Mouse (Mus musculus) liver, embryonic 11.5 days (tissue): ENCODE data around the gene Narfl. TPM values are rescaled to one million over a fixed set of nuclear protein-coding genes. Genes with fewer than 3 reads are reported as not detected.

Experiments
- ATAC-seq: fragments of 200-750 bp; cut with Nextera tagmentation; replicated peaks from 2 replicates; pipeline ENCODE4 v1.8.0; 2017; ENCODE audit warnings: moderate number of reproducible peaks, mild to moderate bottlenecking, moderate TSS enrichment, moderate library complexity; ENCODE audit not compliant: low FRiP score
- DNase-seq: peaks from one replicate; pipeline ENCODE4 v3.0.0-alpha.2; 2017; ENCODE audit warnings: low spot score
- H3K27ac ChIP-seq: fragments of 300-500 bp; sonication (generic); 2 replicates; pipeline ENCODE4 v1.5.1; 2014; ENCODE audit warnings: mild to moderate bottlenecking, low read depth, low read length, control low read depth
- H3K27me3 ChIP-seq: fragments of 300-500 bp; sonication (generic); replicated peaks from 2 replicates; pipeline ENCODE4 v1.6.1; 2014; ENCODE audit warnings: low read length, mixed read lengths; ENCODE audit not compliant: control insufficient read depth, insufficient read depth
- H3K36me3 ChIP-seq: fragments of 300-500 bp; sonication (generic); 2 replicates; pipeline ENCODE4 v1.6.1; 2014; ENCODE audit warnings: mild to moderate bottlenecking, low read length, moderate library complexity, mixed read lengths; ENCODE audit not compliant: control insufficient read depth, insufficient read depth
- H3K4me1 ChIP-seq: fragments of 300-500 bp; sonication (generic); replicated peaks from 2 replicates; pipeline ENCODE4 v1.6.1; 2014; ENCODE audit warnings: low read length, mixed read lengths; ENCODE audit not compliant: control insufficient read depth, insufficient read depth
- H3K4me2 ChIP-seq: fragments of 300-500 bp; sonication (generic); 2 replicates; pipeline ENCODE4 v1.6.1; 2014; ENCODE audit warnings: mild to moderate bottlenecking, control low read depth, moderate library complexity
- H3K4me3 ChIP-seq: fragments of 300-500 bp; sonication (generic); 2 replicates; pipeline ENCODE4 v1.5.1; 2014; ENCODE audit warnings: low read depth, low read length, control low read depth
- H3K9ac ChIP-seq: fragments of 300-500 bp; sonication (generic); 2 replicates; pipeline ENCODE4 v1.6.1; 2014; ENCODE audit warnings: low read depth, low read length, control low read depth
- H3K9me3 ChIP-seq: fragments of 300-500 bp; sonication (generic); 2 replicates; pipeline ENCODE4 v1.6.1; 2016; ENCODE audit warnings: low read length, inconsistent platforms, mixed read lengths; ENCODE audit not compliant: control insufficient read depth
- WGBS: fragments of 180-500 bp; shearing (Covaris S2); extraction: QIAGEN DNeasy Blood & Tissue Kit; methylation state at CpG from one replicate; pipeline ENCODE4 v1.1.7; 2014; 5-methylcytosine and 5-hydroxymethylcytosine counted together
- polyA plus RNA-seq: library from polyadenylated mRNA; unstranded; fragments of >200 nt; fragmentation: Nextera tagmentation; extraction: Ambion mirVana; gene quantifications from 2 replicates; pipeline ENCODE4 v1.2.1, GENCODE M21; 2014

Gene Narfl
- polyA plus RNA-seq, 1 experiment from 2014 or later: 29.9 TPM

- no peaks in the 10 kb centered on the region for H3K27me3 ChIP-seq
- 30% methylated on average over 19 of the region's 19 CpGs for WGBS
- peak overlapping the region; percentile 85 for H3K4me3 ChIP-seq
- ATAC-seq: no peak; the same call in 1 of the 2 replicates
- peak overlapping the region; percentile 81 for H3K9ac ChIP-seq
- H3K27ac ChIP-seq: peak overlapping the region; percentile 94
- no peaks in the 10 kb centered on the region for H3K9me3 ChIP-seq
- DNase-seq: no peak
- no peaks in the 10 kb centered on the region; the same call in 1 of the 2 replicates for H3K36me3 ChIP-seq
- peaks cover 28% of the 10 kb centered on the region for H3K4me1 ChIP-seq
- peak overlapping the region; percentile 82 for H3K4me2 ChIP-seq
Observed at GRCm38 (mm10) chr17:25791320-25791842, 17.8 kb downstream of the Narfl start.

GRCm38 (mm10) chr17:25791843-25792527, 18.4 kb downstream of the Narfl start:
- Histone ChIP-seq H3K9me3 (no peaks in the 10 kb centered on the region), H3K4me1 (peaks cover 28% of the 10 kb centered on the region), H3K27ac (peak overlapping the region; percentile 94), H3K4me3 (peak overlapping the region; percentile 85), H3K27me3 (no peaks in the 10 kb centered on the region), H3K36me3 (no peaks in the 10 kb centered on the region; the same call in 1 of the 2 replicates), H3K4me2 (peak overlapping the region; percentile 82), H3K9ac (peak overlapping the region; percentile 81)
- DNase-seq: peak; percentile 86
- under 1% methylated on average over 45 of the region's 45 CpGs for WGBS
- ATAC-seq: peak; percentile 69

GRCm38 (mm10) chr17:25792615-25793014, 19.0 kb downstream of the Narfl start, which contains the start of gene Fam173a:
Fam173a (minus strand) TSS chr17:25792901.
- WGBS: 1% methylated on average over 14 of the region's 14 CpGs

GRCm38 (mm10) chr17:25794197-25794596, 20.6 kb downstream of the Narfl start:
- H3K4me1 ChIP-seq: peaks cover 33% of the 10 kb centered on the region
- 90% methylated on average over 13 of the region's 13 CpGs for WGBS
- DNase-seq: no peak

More at GRCm38 (mm10) chr17:25792615-25793014, 19.0 kb downstream of the Narfl start, which contains the start of gene Fam173a:
- Histone ChIP-seq H3K9ac (peak within 1 kb of the TSS; percentile 81), H3K4me3 (peak within 1 kb of the TSS; percentile 85), H3K27ac (peak within 1 kb of the TSS; percentile 94), H3K4me2 (peak within 1 kb of the TSS; percentile 82), H3K36me3 (no peaks in the 10 kb centered on the region; the same call in 1 of the 2 replicates), H3K9me3 (no peaks in the 10 kb centered on the region), H3K4me1 (peaks cover 32% of the 10 kb centered on the region), H3K27me3 (no peaks in the 10 kb centered on the region)
- DNase-seq: peak; percentile 71
- ATAC-seq: peak; percentile 46; the same call in 1 of the 2 replicates

GRCm38 (mm10) chr17:25794998-25795397, 21.4 kb downstream of the Narfl start:
- peaks cover 33% of the 10 kb centered on the region for H3K4me1 ChIP-seq
- WGBS: 87% methylated on average over 17 of the region's 17 CpGs
- H3K9me3 ChIP-seq: no peaks in the 10 kb centered on the region
- H3K27ac ChIP-seq: no peak overlapping the region
- H3K27me3 ChIP-seq: no peaks in the 10 kb centered on the region
- peak overlapping the region; percentile 98; the same call in 1 of the 2 replicates for H3K4me2 ChIP-seq
- no peak for DNase-seq
- H3K9ac ChIP-seq: no peak overlapping the region
- H3K36me3 ChIP-seq: no peaks in the 10 kb centered on the region
- no peak for ATAC-seq
- H3K4me3 ChIP-seq: peak overlapping the region; percentile 73; the same call in 1 of the 2 replicates

More at GRCm38 (mm10) chr17:25794197-25794596, 20.6 kb downstream of the Narfl start:
- ATAC-seq: no peak
- H3K9ac ChIP-seq: no peak overlapping the region
- no peak overlapping the region for H3K4me3 ChIP-seq
- H3K4me2 ChIP-seq: no peak overlapping the region
- no peaks in the 10 kb centered on the region for H3K36me3 ChIP-seq
- H3K27me3 ChIP-seq: no peaks in the 10 kb centered on the region
- no peaks in the 10 kb centered on the region for H3K9me3 ChIP-seq
- H3K27ac ChIP-seq: no peak overlapping the region

- DNase-seq (no peak), ATAC-seq (no peak)
- Histone ChIP-seq H3K36me3 (no peaks in the 10 kb centered on the region), H3K27ac (no peak within 1 kb of the TSS), H3K4me2 (peak within 1 kb of the TSS; percentile 98), H3K4me1 (peaks cover 32% of the 10 kb centered on the region), H3K4me3 (peak within 1 kb of the TSS; percentile 73), H3K27me3 (no peaks in the 10 kb centered on the region), H3K9ac (peak within 1 kb of the TSS; percentile 71), H3K9me3 (no peaks in the 10 kb centered on the region)
- WGBS: 29% methylated on average over 6 of the region's 6 CpGs
Observed at GRCm38 (mm10) chr17:25795609-25796092, 22.1 kb downstream of the Narfl start, which contains the start of gene AC134908.4. AC134908.4 (minus strand) TSS chr17:25795659.

GRCm38 (mm10) chr17:25796211-25796771, 22.7 kb downstream of the Narfl start:
- WGBS: 2% methylated on average over 37 of the region's 37 CpGs
- H3K4me3 ChIP-seq: peak overlapping the region; percentile 73
- H3K27ac ChIP-seq: no peak overlapping the region
- no peaks in the 10 kb centered on the region for H3K9me3 ChIP-seq
- H3K36me3 ChIP-seq: no peaks in the 10 kb centered on the region
- H3K4me2 ChIP-seq: peak overlapping the region; percentile 98
- no peaks in the 10 kb centered on the region; the same call in 1 of the 2 replicates for H3K27me3 ChIP-seq
- ATAC-seq: 0 out of 2 replicates have a peak, but pooled peaks have one; percentile 1
- peak; percentile 46 for DNase-seq
- peaks cover 26% of the 10 kb centered on the region for H3K4me1 ChIP-seq
- H3K9ac ChIP-seq: peak overlapping the region; percentile 71

- WGBS: under 1% methylated on average over 35 of the region's 35 CpGs
- peak; percentile 82 for ATAC-seq
Observed at GRCm38 (mm10) chr17:25796951-25797369, 23.4 kb downstream of the Narfl start, which contains the start of gene Metrn. Metrn (minus strand) TSS chr17:25797136.

More at GRCm38 (mm10) chr17:25796951-25797369, 23.4 kb downstream of the Narfl start, which contains the start of gene Metrn:
- Histone ChIP-seq H3K36me3 (no peaks in the 10 kb centered on the region), H3K4me3 (peak within 1 kb of the TSS; percentile 73), H3K27me3 (no peaks in the 10 kb centered on the region; the same call in 1 of the 2 replicates), H3K4me2 (peak within 1 kb of the TSS; percentile 98), H3K4me1 (peaks cover 23% of the 10 kb centered on the region), H3K9me3 (no peaks in the 10 kb centered on the region), H3K9ac (peak within 1 kb of the TSS; percentile 71), H3K27ac (no peak within 1 kb of the TSS)
- DNase-seq: peak; percentile 91
